Mouse (Mus musculus): ENCODE results near the gene Elf2. TPM values are rescaled to one million over a fixed set of nuclear protein-coding genes. Genes with fewer than 3 reads are reported as not detected.

Gene Elf2
- total and polyA plus RNA-seq, 3 experiments: 31.2 to 41.2 (median 32.2) TPM

- dilution Hi-C loops (cut with MboI; ENCODE audit: extremely low pct_ligation_motif_present, extremely low pct_unique_long_range_greater_than_20kb, low sequenced_read_pairs) (no loop called here), in situ Hi-C loops (cut with MboI; ENCODE audit: low pct_ligation_motif_present, low pct_unique_long_range_greater_than_20kb, low sequenced_read_pairs) (no loop called here)
- H3K79me2 ChIP-seq (replicated peaks; ENCODE audit: control insufficient read depth, extremely low read depth, insufficient read depth, poor library complexity, severe bottlenecking): peaks cover 13% of the 10 kb centered on the region
- H3K9ac ChIP-seq (ENCODE audit: insufficient read depth, low read depth): no peak overlapping the region
- H3K9me3 ChIP-seq (replicated peaks; ENCODE audit: low read length): no peaks in the 10 kb centered on the region
- H3K27me3 ChIP-seq (replicated peaks): no peaks in the 10 kb centered on the region
- H3K4me1 ChIP-seq (ENCODE audit: control insufficient read depth in 1 of 2, insufficient read depth in 2 of 2): peaks cover 8 to 30% of the 10 kb centered on the region in 2 experiments
- H3K36me3 ChIP-seq (replicated peaks in 1 of 2; ENCODE audit: control insufficient read depth in 1 of 2, insufficient read depth in 1 of 2, low read length in 1 of 2): peaks cover 0 to 44% of the 10 kb centered on the region in 2 experiments
- no peak overlapping the region for H3K4me2 ChIP-seq (ENCODE audit: insufficient read depth, low read depth, poor library complexity, severe bottlenecking)
- no peak overlapping the region for H3K4me3 ChIP-seq (replicated peaks in 1 of 3; ENCODE audit: low read depth in 2 of 3, low read length in 2 of 3, poor library complexity in 1 of 3)
- no peak for DNase-seq (ENCODE audit: extremely low read depth)
- H3K27ac ChIP-seq (ENCODE audit: insufficient read depth, low read depth): no peak overlapping the region
- TF ChIP-seq ZMIZ1 (IDR thresholded peaks at IDR 0.05; ENCODE audit: low read depth, low read length) (no peak), ELF1 (IDR thresholded peaks at IDR 0.05; ENCODE audit: low read depth, low read length) (no peak), RCOR1 (conservative IDR thresholded peaks at IDR 0.05; ENCODE audit: low read depth, low read length) (no peak), MXI1 (IDR thresholded peaks at IDR 0.05; ENCODE audit: low read depth, low read length) (no peak), TCF12 (IDR thresholded peaks at IDR 0.05; ENCODE audit: low read depth, low read length) (no peak), BHLHE40 (IDR thresholded peaks at IDR 0.05; ENCODE audit: low read depth, low read length) (no peak), MAX (IDR thresholded peaks at IDR 0.05; ENCODE audit: low read length) (no peak), JUN (IDR thresholded peaks at IDR 0.05; ENCODE audit: insufficient read depth, low read depth, low read length) (no peak), E2F4 (IDR thresholded peaks at IDR 0.05; ENCODE audit: insufficient replicate concordance, low read depth, low read length) (no peak), CTCF (conservative IDR thresholded peaks at IDR 0.05 in 1 of 2, IDR thresholded peaks at IDR 0.05 in 1 of 2; ENCODE audit: low read depth in 2 of 2, low read length in 2 of 2) (no peak), RAD21 (IDR thresholded peaks at IDR 0.05; ENCODE audit: low read depth, low read length) (no peak), POLR2A (IDR thresholded peaks at IDR 0.05; ENCODE audit: low read depth, low read length) (no peak), PAX5 (IDR thresholded peaks at IDR 0.05; ENCODE audit: low read length) (no peak), SMC3 (IDR thresholded peaks at IDR 0.05; ENCODE audit: low read depth, low read length) (no peak), USF1 (IDR thresholded peaks at IDR 0.05; ENCODE audit: low read depth, low read length) (no peak), TBP (conservative IDR thresholded peaks at IDR 0.05; ENCODE audit: low read depth, low read length) (no peak), CHD2 (IDR thresholded peaks at IDR 0.05; ENCODE audit: low read length) (no peak), ZKSCAN1 (IDR thresholded peaks at IDR 0.05; ENCODE audit: borderline replicate concordance, low read depth, low read length) (no peak), ETS1 (conservative IDR thresholded peaks at IDR 0.05; ENCODE audit: low read depth, low read length) (no peak), USF2 (conservative IDR thresholded peaks at IDR 0.05; ENCODE audit: low read depth, low read length) (no peak)
These were observed 111.2 kb downstream of the Elf2 start for GRCm38 (mm10) chr3:51229226-51229625.

DNA sequence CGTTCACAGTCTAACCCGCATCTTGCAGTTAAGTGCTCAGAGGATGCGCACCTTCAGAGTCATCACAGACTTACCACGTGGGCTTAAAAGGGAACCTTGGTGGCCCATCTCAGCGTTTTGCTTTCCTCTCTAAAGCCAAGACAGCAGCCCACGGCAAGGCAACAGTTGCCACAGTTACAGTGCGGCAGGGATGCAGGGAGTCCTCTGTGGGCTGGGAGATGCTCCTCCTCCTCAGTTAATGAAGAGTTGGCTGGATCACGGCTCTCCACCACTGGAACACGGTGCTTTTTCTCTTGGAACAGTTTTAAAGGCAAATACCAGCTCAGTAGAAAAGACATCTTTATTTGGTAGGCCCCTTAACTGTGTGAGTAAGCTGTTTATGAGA, 111.7 kb downstream of the Elf2 start:
- H3K9me3 ChIP-seq (replicated peaks; ENCODE audit: low read length): no peaks in the 10 kb centered on the region
- peaks cover 8 to 29% of the 10 kb centered on the region in 2 experiments for H3K4me1 ChIP-seq (ENCODE audit: control insufficient read depth in 1 of 2, insufficient read depth in 2 of 2)
- H3K27me3 ChIP-seq (replicated peaks): no peaks in the 10 kb centered on the region
- TF ChIP-seq MXI1 (IDR thresholded peaks at IDR 0.05; ENCODE audit: low read depth, low read length) (no peak), CTCF (conservative IDR thresholded peaks at IDR 0.05 in 1 of 2, IDR thresholded peaks at IDR 0.05 in 1 of 2; ENCODE audit: low read depth in 2 of 2, low read length in 2 of 2) (no peak), E2F4 (IDR thresholded peaks at IDR 0.05; ENCODE audit: insufficient replicate concordance, low read depth, low read length) (no peak), CHD2 (IDR thresholded peaks at IDR 0.05; ENCODE audit: low read length) (no peak), MEF2A (IDR thresholded peaks at IDR 0.05; ENCODE audit: borderline replicate concordance, low read depth, low read length) (no peak)
- H3K4me2 ChIP-seq (ENCODE audit: insufficient read depth, low read depth, poor library complexity, severe bottlenecking): no peak overlapping the region
- H3K27ac ChIP-seq (ENCODE audit: insufficient read depth, low read depth): no peak overlapping the region
- no peak overlapping the region for H3K4me3 ChIP-seq (replicated peaks in 1 of 3; ENCODE audit: low read depth in 2 of 3, low read length in 2 of 3, poor library complexity in 1 of 3)
- dilution Hi-C loops (cut with MboI; ENCODE audit: extremely low pct_ligation_motif_present, extremely low pct_unique_long_range_greater_than_20kb, low sequenced_read_pairs) (no loop called here), in situ Hi-C loops (cut with MboI; ENCODE audit: low pct_ligation_motif_present, low pct_unique_long_range_greater_than_20kb, low sequenced_read_pairs) (no loop called here)
- H3K79me2 ChIP-seq (replicated peaks; ENCODE audit: control insufficient read depth, extremely low read depth, insufficient read depth, poor library complexity, severe bottlenecking): peaks cover 13% of the 10 kb centered on the region
- peaks cover 0 to 40% of the 10 kb centered on the region in 2 experiments for H3K36me3 ChIP-seq (replicated peaks in 1 of 2; ENCODE audit: control insufficient read depth in 1 of 2, insufficient read depth in 1 of 2, low read length in 1 of 2)
- DNase-seq (ENCODE audit: extremely low read depth): no peak
- H3K9ac ChIP-seq (ENCODE audit: insufficient read depth, low read depth): no peak overlapping the region
